Mouse (Mus musculus) midbrain, postnatal 0 days (tissue): ENCODE measurements at regions not wholly inside any gene's neighbourhood (a gene's known extent, or its start where the extent isn't known, plus 50 kb on each side); places are given as distances from the start of the nearest gene placed in this dataset.
"Not testable (repeated sequence)": the region's sequence is repeated elsewhere in the genome, so short reads cannot be mapped to it uniquely, and the experiment has no call there.

Source experiments
- ATAC-seq: fragments of 200-750 bp; cut with Nextera tagmentation; 2 replicates; pipeline ENCODE4 v1.8.0; 2017; ENCODE audit warnings: moderate number of reproducible peaks, mild to moderate bottlenecking, moderate TSS enrichment, moderate library complexity; ENCODE audit not compliant: low FRiP score
- DNase-seq: peaks from one replicate; pipeline ENCODE4 v3.0.0-alpha.2; 2015; ENCODE audit warnings: low spot score
- H3K27ac ChIP-seq: fragments of 300-500 bp; sonication (generic); 2 replicates; pipeline ENCODE4 v1.5.1; 2014; ENCODE audit warnings: low read depth, mild to moderate bottlenecking, low read length, mixed read lengths
- H3K27me3 ChIP-seq: fragments of 300-500 bp; sonication (generic); 2 replicates; pipeline ENCODE4 v1.6.1; 2014; ENCODE audit warnings: low read length, control low read depth, mixed read lengths; ENCODE audit not compliant: insufficient read depth
- H3K36me3 ChIP-seq: fragments of 300-500 bp; sonication (generic); 2 replicates; pipeline ENCODE4 v1.6.1; 2014; ENCODE audit warnings: low read length, control low read depth, mixed read lengths; ENCODE audit not compliant: insufficient read depth
- H3K4me1 ChIP-seq: fragments of 300-500 bp; sonication (generic); 2 replicates; pipeline ENCODE4 v1.6.1; 2014; ENCODE audit warnings: mild to moderate bottlenecking, control low read depth, antibody characterized with exemption, low read length, mixed read lengths; ENCODE audit not compliant: insufficient read depth
- H3K4me2 ChIP-seq: fragments of 300-500 bp; sonication (generic); 2 replicates; pipeline ENCODE4 v1.6.1; 2014; ENCODE audit warnings: low read depth, mild to moderate bottlenecking, low read length, mixed read lengths; ENCODE audit not compliant: poor library complexity, severe bottlenecking
- H3K4me3 ChIP-seq: fragments of 300-500 bp; sonication (generic); 2 replicates; pipeline ENCODE4 v1.5.1; 2014; ENCODE audit warnings: low read depth, mild to moderate bottlenecking, low read length, moderate library complexity
- H3K9ac ChIP-seq: fragments of 300-500 bp; sonication (generic); replicated peaks from 2 replicates; pipeline ENCODE4 v1.6.1; 2014; ENCODE audit warnings: mild to moderate bottlenecking, low read length, moderate library complexity, mixed read lengths; ENCODE audit not compliant: poor library complexity, severe bottlenecking
- H3K9me3 ChIP-seq: fragments of 300-500 bp; sonication (generic); 2 replicates; pipeline ENCODE4 v1.6.1; 2016; ENCODE audit warnings: low read length, control low read depth
- CTCF ChIP-seq: IDR thresholded peaks from 2 replicates; pipeline ENCODE4 v1.5.1; 2016; ENCODE audit warnings: antibody characterized with exemption, mild to moderate bottlenecking
- WGBS: fragments of 180-500 bp; shearing (Covaris S2); extraction: QIAGEN DNeasy Blood & Tissue Kit; methylation state at CpG from one replicate; pipeline ENCODE4 v1.1.7; 2014; 5-methylcytosine and 5-hydroxymethylcytosine counted together

DNA sequence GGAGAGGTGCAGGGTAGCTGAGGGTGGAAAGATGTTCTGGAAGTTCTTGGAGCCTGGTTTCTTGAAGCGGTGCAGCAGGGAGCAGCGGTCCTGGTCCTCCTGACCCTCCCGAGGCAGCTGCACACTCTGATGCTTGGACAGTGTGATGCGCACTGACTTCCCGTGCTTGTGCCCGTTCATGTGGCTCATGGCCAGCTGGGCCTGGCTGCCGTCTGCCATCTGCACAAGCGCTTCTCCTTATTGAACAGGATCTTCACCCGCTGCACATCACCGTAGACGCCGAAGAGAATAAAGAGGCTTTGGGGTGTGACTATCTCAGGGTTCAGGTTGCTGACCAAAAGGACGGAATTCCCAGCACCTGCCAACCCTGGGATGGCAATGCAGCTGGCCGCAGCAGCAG is 399.2 kb upstream of the Gdi2 start:
- Histone ChIP-seq H3K36me3 (no peaks in the 10 kb centered on the region), H3K4me1 (no peaks in the 10 kb centered on the region), H3K9me3 (peaks cover 13% of the 10 kb centered on the region; the same call in 1 of the 2 replicates), H3K9ac (no peak overlapping the region), H3K4me3 (no peak overlapping the region), H3K4me2 (no peak overlapping the region), H3K27ac (no peak overlapping the region), H3K27me3 (no peaks in the 10 kb centered on the region)
- no peak for TF ChIP-seq CTCF
- ATAC-seq, result no peak
- no peak for DNase-seq
- WGBS, result 95% methylated on average over 14 of the region's 14 CpGs

DNA sequence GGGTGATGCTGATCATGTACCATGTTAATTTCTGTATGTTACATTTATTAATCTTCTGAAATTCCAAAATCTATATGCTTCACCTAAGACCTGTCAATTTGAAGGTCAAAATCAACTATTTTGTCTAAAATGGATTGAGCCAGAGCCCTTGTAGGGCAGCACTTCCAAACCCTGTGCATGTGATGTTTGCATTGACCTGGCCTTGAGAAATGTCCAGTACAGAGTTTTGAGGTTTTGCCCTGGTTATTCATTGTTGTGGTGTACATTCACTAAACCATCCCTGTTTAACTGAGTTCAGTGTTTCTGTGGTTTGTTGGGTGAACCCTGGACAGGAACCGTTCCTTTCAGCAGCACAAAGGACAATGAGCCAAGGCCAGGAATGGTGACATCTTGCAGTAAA is 392.4 kb upstream of the Gdi2 start:
- DNase-seq, ATAC-seq: not testable (repeated sequence)
- WGBS, result 83% methylated on average over 1 of the region's 1 CpGs

More for the DNA sequence above, 392.4 kb upstream of the Gdi2 start:
- not testable (repeated sequence) for H3K9me3 ChIP-seq, H3K4me3 ChIP-seq, H3K36me3 ChIP-seq, H3K27me3 ChIP-seq, H3K4me2 ChIP-seq, H3K9ac ChIP-seq, H3K27ac ChIP-seq, H3K4me1 ChIP-seq
